Mouse (Mus musculus): Measurements from ENCODE around the gene Uspl1.
A peak's percentile ranks its signal among the peaks of the same experiment; 100 is the strongest.
"Not testable (repeated sequence)": the region's sequence is repeated elsewhere in the genome, so short reads cannot be mapped to it uniquely, and the experiment has no call there.

Gene Uspl1

GRCm38 (mm10) chr5:149184104-149184843, at the start of gene Uspl1, which contains the start of gene Hmgb1:
Gene Uspl1 (plus strand): TSS chr5:149184350.
Gene Hmgb1 (minus strand): TSS chr5:149184489.
- DNase-seq, result peak; percentile 100

GRCm38 (mm10) chr5:149134751-149135454, 49.2 kb upstream of the Uspl1 start:
- peak; percentile 76 for DNase-seq

GRCm38 (mm10) chr5:149135455-149136354, 48.4 kb upstream of the Uspl1 start:
- DNase-seq, result peak; percentile 42

GRCm38 (mm10) chr5:149136933-149137365, 47.2 kb upstream of the Uspl1 start:
- peak; percentile 70 for DNase-seq

- no peak for DNase-seq
Observed at GRCm38 (mm10) chr5:149137447-149137846, 46.7 kb upstream of the Uspl1 start.

GRCm38 (mm10) chr5:149138087-149138486, 46.1 kb upstream of the Uspl1 start:
- not testable (repeated sequence) for DNase-seq

GRCm38 (mm10) chr5:149140336-149140735, 43.8 kb upstream of the Uspl1 start:
- no peak for DNase-seq

- not testable (repeated sequence) for DNase-seq
Observed at GRCm38 (mm10) chr5:149141155-149141554, 43.0 kb upstream of the Uspl1 start.

GRCm38 (mm10) chr5:149143766-149144375, 40.3 kb upstream of the Uspl1 start:
- no peak for DNase-seq

GRCm38 (mm10) chr5:149146691-149147090, 37.5 kb upstream of the Uspl1 start:
- DNase-seq, result no peak

- no peak for DNase-seq
Observed at GRCm38 (mm10) chr5:149147386-149148000, 36.7 kb upstream of the Uspl1 start.

GRCm38 (mm10) chr5:149150882-149151281, 33.3 kb upstream of the Uspl1 start:
- DNase-seq, result no peak

GRCm38 (mm10) chr5:149152063-149152773, 31.9 kb upstream of the Uspl1 start:
- DNase-seq, result no peak

- DNase-seq, result no peak
Observed at GRCm38 (mm10) chr5:149152774-149153155, 31.4 kb upstream of the Uspl1 start.

GRCm38 (mm10) chr5:149156886-149157563, 27.1 kb upstream of the Uspl1 start:
- DNase-seq, result no peak

GRCm38 (mm10) chr5:149159021-149159420, 25.1 kb upstream of the Uspl1 start:
- DNase-seq, result no peak

GRCm38 (mm10) chr5:149160469-149160868, 23.7 kb upstream of the Uspl1 start:
- DNase-seq, result no peak

GRCm38 (mm10) chr5:149162890-149163289, 21.3 kb upstream of the Uspl1 start:
- DNase-seq, result no peak

- DNase-seq, result no peak
Observed at GRCm38 (mm10) chr5:149164881-149165280, 19.3 kb upstream of the Uspl1 start.

GRCm38 (mm10) chr5:149166011-149166410, 18.1 kb upstream of the Uspl1 start:
- no peak for DNase-seq

- DNase-seq, result no peak
Observed at GRCm38 (mm10) chr5:149168051-149168450, 16.1 kb upstream of the Uspl1 start.

All from thymus, postnatal 25 days (tissue).